Mouse (Mus musculus) left cerebral cortex, postnatal 14 days (tissue): ENCODE results near the gene Prdm16. TPM values are rescaled to one million over a fixed set of nuclear protein-coding genes. Genes with fewer than 3 reads are reported as not detected.

Experiments
- DNase-seq, 2 experiments: peaks; one replicate each; pipeline ENCODE4 v3.0.0; 2021 to 2022; ENCODE audit warnings: low spot score in 2 of 2, mixed read lengths in 1 of 2
- intact Hi-C: fragments of 180-260 bp; cut with DNase I; formaldehyde crosslinking; loops from one replicate; pipeline ENCODE4 v1.15.1; 2025
- total RNA-seq, 2 experiments: library from RNA; stranded (reverse); gene quantifications; 2 replicates each; pipeline ENCODE4 v1.2.3; 2021

Prdm16 gene
- total RNA-seq, 2 experiments from 2014 or later = 6.8 TPM

GRCm38 (mm10) chr4:154279481-154279880, 357.2 kb downstream of the Prdm16 start:
- no peak for DNase-seq
- intact Hi-C loops = loop anchor here (10.0 kb wide), 1 partner anchor 115 kb away; the partner anchor contains the start of gene Tprgl

GRCm38 (mm10) chr4:154273000-154273399, 363.7 kb downstream of the Prdm16 start:
- intact Hi-C loops = loop anchor here (5.0 to 10.0 kb wide), 2 partner anchors 66 to 108 kb away; partner anchors contain the start of gene Tprgl
- DNase-seq = peak; percentile 76 to 89

GRCm38 (mm10) chr4:154269520-154269919, 367.2 kb downstream of the Prdm16 start:
- no peak for DNase-seq
- intact Hi-C loops = no loop called here

GRCm38 (mm10) chr4:154267511-154267910, 369.2 kb downstream of the Prdm16 start:
- intact Hi-C loops = no loop called here
- no peak for DNase-seq

Other genes starting within 250 kb of the Prdm16 start
- not detected for gene Actrt2, start 31.0 kb upstream of the Prdm16 start, total RNA-seq
- gene Ttc34, start 200.6 kb upstream of the Prdm16 start, total RNA-seq = 1 to 10 TPM; 2.3 to 3.9 TPM
- under 1 TPM; 0.24 to 0.30 TPM for gene Mmel1, start 232.7 kb upstream of the Prdm16 start, total RNA-seq